Mouse (Mus musculus): ENCODE results near the gene Ntn1.

GRCm38 (mm10) chr11:68210714-68211113, 189.9 kb downstream of the Ntn1 start:
- TF ChIP-seq POLR2A (IDR thresholded peaks at IDR 0.05; ENCODE audit: insufficient read length, low read depth): no peak
- no peak for TF ChIP-seq MYOG (IDR thresholded peaks at IDR 0.05; ENCODE audit: control insufficient read depth in 1 of 3, insufficient read depth in 1 of 3, insufficient read length in 2 of 3, low read depth in 2 of 3)
- no peak for TF ChIP-seq POLR2AphosphoS2 (IDR thresholded peaks at IDR 0.05; ENCODE audit: insufficient read length, low read depth)
- no peak for TF ChIP-seq TCF12 (IDR thresholded peaks at IDR 0.05; ENCODE audit: insufficient read depth, poor library complexity, severe bottlenecking)
- TF ChIP-seq MAX (IDR thresholded peaks at IDR 0.05; ENCODE audit: low read depth): no peak
- no peak for TF ChIP-seq USF1 (IDR thresholded peaks at IDR 0.05; ENCODE audit: low read depth)
- TF ChIP-seq MYOD1 (IDR thresholded peaks at IDR 0.05; ENCODE audit: control insufficient read depth in 1 of 3, insufficient read length in 2 of 3, low read depth in 2 of 3): no peak
- no peak for TF ChIP-seq TCF3 (IDR thresholded peaks at IDR 0.05; ENCODE audit: insufficient read length, low read depth)
- no peak for TF ChIP-seq CEBPB (IDR thresholded peaks at IDR 0.05; ENCODE audit: insufficient read depth, poor library complexity, severe bottlenecking)
- TF ChIP-seq E2F4 (IDR thresholded peaks at IDR 0.05; ENCODE audit: insufficient read depth): no peak
- TF ChIP-seq REST (IDR thresholded peaks at IDR 0.05; ENCODE audit: insufficient read depth, insufficient read length): no peak
- no peak for TF ChIP-seq SRF (IDR thresholded peaks at IDR 0.05; ENCODE audit: control insufficient read depth, insufficient read length, low read depth)

Data from myocyte (in vitro differentiated cells).